Mouse (Mus musculus): ENCODE measurements around the gene Akap8l. TPM values are rescaled to one million over a fixed set of nuclear protein-coding genes. Genes with fewer than 3 reads are reported as not detected.

The Akap8l gene
- polyA plus RNA-seq, 1 experiment from 2014 or later: 59.8 TPM

- 80% methylated on average over 3 of the region's 3 CpGs for WGBS
- no peak overlapping the region for H3K4me3 ChIP-seq (ENCODE audit: low read depth, low read length)
- no peak overlapping the region for H3K4me2 ChIP-seq (ENCODE audit: low read depth, low read length)
Observed at GRCm38 (mm10) chr17:32280575-32280974, 69.8 kb downstream of the Akap8l start.

GRCm38 (mm10) chr17:32277201-32277600 is 73.2 kb downstream of the Akap8l start:
- H3K36me3 ChIP-seq (ENCODE audit: control insufficient read depth, insufficient read depth, low read length): no peaks in the 10 kb centered on the region
- H3K4me2 ChIP-seq (ENCODE audit: low read depth, low read length): no peak overlapping the region
- WGBS: 74% methylated on average over 1 of the region's 1 CpGs
- H3K4me3 ChIP-seq (ENCODE audit: low read depth, low read length): no peak overlapping the region
- no peaks in the 10 kb centered on the region for H3K9me3 ChIP-seq (ENCODE audit: control insufficient read depth, low read length)
- no peaks in the 10 kb centered on the region for H3K27me3 ChIP-seq (replicated peaks; ENCODE audit: control insufficient read depth, insufficient read depth, low read length)
- ATAC-seq (ENCODE audit: low read depth) (no peak), DNase-seq (ENCODE audit: low spot score) (no peak)
- no peak overlapping the region for H3K9ac ChIP-seq (ENCODE audit: low read depth, low read length)
- H3K27ac ChIP-seq (replicated peaks; ENCODE audit: low read depth, low read length): no peak overlapping the region
- peaks cover 7% of the 10 kb centered on the region; the same call in 1 of the 2 replicates for H3K4me1 ChIP-seq (ENCODE audit: control insufficient read depth, insufficient read depth, low read length)

More at GRCm38 (mm10) chr17:32280575-32280974, 69.8 kb downstream of the Akap8l start:
- no peak overlapping the region for H3K9ac ChIP-seq (ENCODE audit: low read depth, low read length)
- H3K27ac ChIP-seq (replicated peaks; ENCODE audit: low read depth, low read length): no peak overlapping the region
- peaks cover 21% of the 10 kb centered on the region for H3K4me1 ChIP-seq (ENCODE audit: control insufficient read depth, insufficient read depth, low read length)
- no peaks in the 10 kb centered on the region for H3K36me3 ChIP-seq (ENCODE audit: control insufficient read depth, insufficient read depth, low read length)
- ATAC-seq (ENCODE audit: low read depth) (no peak), DNase-seq (ENCODE audit: low spot score) (no peak)
- no peaks in the 10 kb centered on the region for H3K27me3 ChIP-seq (replicated peaks; ENCODE audit: control insufficient read depth, insufficient read depth, low read length)
- H3K9me3 ChIP-seq (ENCODE audit: control insufficient read depth, low read length): no peaks in the 10 kb centered on the region

DNA sequence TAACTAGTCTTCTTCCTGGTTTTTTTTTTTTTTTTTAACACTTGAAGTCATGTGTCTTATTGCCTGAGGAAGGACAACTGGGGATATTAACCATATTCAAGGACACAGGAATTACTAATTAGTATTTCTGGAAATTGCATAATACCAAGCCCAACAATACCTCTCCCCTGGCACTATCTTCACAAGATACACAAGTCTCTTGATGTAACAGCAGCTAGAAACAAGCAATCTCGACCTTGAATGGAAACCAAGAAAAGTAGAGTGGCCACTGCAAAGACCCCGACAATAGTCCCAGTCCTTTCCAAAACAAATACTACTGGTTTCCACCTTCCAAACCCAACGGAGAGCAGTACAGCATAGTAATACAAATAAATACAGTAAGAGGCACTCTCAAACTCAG is 74.8 kb downstream of the Akap8l start:
- Histone ChIP-seq H3K27ac (replicated peaks; ENCODE audit: low read depth, low read length) (no peak overlapping the region), H3K9ac (ENCODE audit: low read depth, low read length) (no peak overlapping the region), H3K27me3 (replicated peaks; ENCODE audit: control insufficient read depth, insufficient read depth, low read length) (no peaks in the 10 kb centered on the region), H3K9me3 (ENCODE audit: control insufficient read depth, low read length) (no peaks in the 10 kb centered on the region), H3K4me2 (ENCODE audit: low read depth, low read length) (no peak overlapping the region), H3K4me1 (ENCODE audit: control insufficient read depth, insufficient read depth, low read length) (no peaks in the 10 kb centered on the region), H3K36me3 (ENCODE audit: control insufficient read depth, insufficient read depth, low read length) (no peaks in the 10 kb centered on the region), H3K4me3 (ENCODE audit: low read depth, low read length) (no peak overlapping the region)
- DNase-seq (ENCODE audit: low spot score) (no peak), ATAC-seq (ENCODE audit: low read depth) (no peak)
- WGBS: 84% methylated on average over 3 of the region's 3 CpGs

Small RNA genes within 50 kb of the gene (microRNA-seq; reads per million reads assigned to microRNA genes)
- gene Gm22201 (ENCODE audit: borderline number of aligned reads): not detected

Other genes with a start within 250 kb of the Akap8l start
- 17.6 and 18.7 TPM in 2 replicates for gene Notch3, start 183.8 kb downstream of the Akap8l start, polyA plus RNA-seq (2014; fragmentation: Nextera tagmentation; extraction: Ambion mirVana)
- 1.9 and 2.6 TPM in 2 replicates for gene Ephx3, start 161.1 kb downstream of the Akap8l start, polyA plus RNA-seq (2014; fragmentation: Nextera tagmentation; extraction: Ambion mirVana)
- gene Brd4, start 65.9 kb downstream of the Akap8l start, polyA plus RNA-seq (2014; fragmentation: Nextera tagmentation; extraction: Ambion mirVana): 87.5 and 89.8 TPM in 2 replicates
- gene Akap8, start 29.4 kb downstream of the Akap8l start, polyA plus RNA-seq (2014; fragmentation: Nextera tagmentation; extraction: Ambion mirVana): 33.0 and 37.9 TPM in 2 replicates
- 27.6 and 29.3 TPM in 2 replicates for gene Wiz, start 38.8 kb upstream of the Akap8l start, polyA plus RNA-seq (2014; fragmentation: Nextera tagmentation; extraction: Ambion mirVana)
- gene Rasal3, start 53.0 kb upstream of the Akap8l start, polyA plus RNA-seq (2014; fragmentation: Nextera tagmentation; extraction: Ambion mirVana): 2.2 and 2.4 TPM in 2 replicates
- gene Pglyrp2, start 73.6 kb upstream of the Akap8l start, polyA plus RNA-seq (2014; fragmentation: Nextera tagmentation; extraction: Ambion mirVana): 0.17 TPM in 1 of 2 replicates, not detected in the other
- gene Cyp4f39, start 102.1 kb upstream of the Akap8l start, polyA plus RNA-seq (2014; fragmentation: Nextera tagmentation; extraction: Ambion mirVana): 4.8 and 6.2 TPM in 2 replicates
- 5.3 and 5.8 TPM in 2 replicates for gene Cyp4f17, start 155.4 kb upstream of the Akap8l start, polyA plus RNA-seq (2014; fragmentation: Nextera tagmentation; extraction: Ambion mirVana)
- 18.0 and 18.3 TPM in 2 replicates for gene Cyp4f16, start 186.0 kb upstream of the Akap8l start, polyA plus RNA-seq (2014; fragmentation: Nextera tagmentation; extraction: Ambion mirVana)